In the genomic region with DNA sequence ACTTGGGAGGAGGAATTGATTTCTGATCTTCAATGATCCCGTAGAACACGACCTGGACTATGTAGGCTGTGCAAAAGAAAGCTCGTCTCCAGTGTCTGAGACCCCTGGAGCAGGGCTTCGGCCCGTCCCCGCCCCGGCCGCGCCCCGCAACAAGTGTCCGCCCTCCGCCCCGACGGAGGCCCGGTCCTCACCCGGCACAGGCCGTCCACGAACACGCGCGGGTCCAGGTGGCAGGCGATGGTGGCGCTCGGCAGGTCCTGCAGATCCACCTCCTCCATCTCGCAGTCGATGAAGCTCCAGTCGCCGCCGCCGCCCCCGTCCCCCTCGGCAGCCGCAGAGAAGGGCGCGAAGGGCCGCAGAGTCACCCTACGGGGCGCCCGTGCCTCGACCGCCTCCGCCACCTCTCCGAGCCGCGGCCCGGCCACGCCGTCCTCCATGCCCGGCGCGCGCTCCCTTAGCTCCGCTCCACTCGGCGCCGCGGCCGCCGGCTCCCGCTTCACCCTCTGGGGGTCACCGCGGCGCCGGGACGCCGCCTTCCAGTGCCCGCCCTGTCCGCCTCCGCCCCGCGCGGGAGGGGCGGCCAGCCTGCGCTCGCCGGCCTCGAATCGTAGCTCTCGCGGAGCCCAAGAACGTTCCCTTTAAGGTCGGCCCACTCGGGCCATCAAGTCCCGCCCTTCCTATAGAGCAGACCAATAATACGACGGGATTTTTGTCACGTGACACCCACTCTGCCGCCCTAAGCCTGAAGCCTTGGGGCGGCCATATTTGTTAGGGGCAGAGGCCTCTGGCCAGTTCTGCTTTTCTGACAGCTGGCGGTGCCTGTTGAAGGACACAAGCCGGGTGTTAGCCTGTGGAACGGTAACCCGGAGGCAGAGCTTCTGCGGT, we compare ENCODE assay signal across 1 mouse cellular context.
TF ChIP-seq lines count a peak whose summit lies in the region.

No protein-coding gene starts in this region.

TF ChIP-seq in CH12.LX, 34 proteins besides CTCF, POLR2A, EP300 and RAD21 (continued from another document):
- TF ChIP-seq TBP (conservative IDR thresholded peaks at IDR 0.05; ENCODE audit: low read depth, low read length) = no peak
- TF ChIP-seq ZC3H11A (IDR thresholded peaks at IDR 0.05; ENCODE audit: low read depth, low read length) = no peak
- peak; percentile 62 for TF ChIP-seq NELFE (IDR thresholded peaks at IDR 0.05; ENCODE audit: low read depth, low read length)
- no peak for TF ChIP-seq PAX5 (IDR thresholded peaks at IDR 0.05; ENCODE audit: low read length)
- TF ChIP-seq ZMIZ1 (IDR thresholded peaks at IDR 0.05; ENCODE audit: low read depth, low read length) = peak; percentile 75
- peak; percentile 100 for TF ChIP-seq MAZ (IDR thresholded peaks at IDR 0.05; ENCODE audit: low read depth, low read length)
- no peak for TF ChIP-seq RCOR1 (conservative IDR thresholded peaks at IDR 0.05; ENCODE audit: low read depth, low read length)
- no peak for TF ChIP-seq MAFK (IDR thresholded peaks at IDR 0.05; ENCODE audit: insufficient replicate concordance, low read length)
- TF ChIP-seq USF1 (IDR thresholded peaks at IDR 0.05; ENCODE audit: low read depth, low read length) = peak; percentile 99
- no peak for TF ChIP-seq CHD1 (IDR thresholded peaks at IDR 0.05; ENCODE audit: low read depth, low read length)
- no peak for TF ChIP-seq MYC (IDR thresholded peaks at IDR 0.05; ENCODE audit: low read depth, low read length)
- TF ChIP-seq POLR2AphosphoS2 (IDR thresholded peaks at IDR 0.05; ENCODE audit: low read depth, low read length) = no peak
- peak; percentile 55; the same call in 1 of the 2 replicates for TF ChIP-seq GABPA (IDR thresholded peaks at IDR 0.05; ENCODE audit: insufficient replicate concordance, low read depth, low read length)
- TF ChIP-seq E2F4 (IDR thresholded peaks at IDR 0.05; ENCODE audit: insufficient replicate concordance, low read depth, low read length) = no peak
- TF ChIP-seq JUND (conservative IDR thresholded peaks at IDR 0.05; ENCODE audit: low read depth, low read length) = no peak
- no peak for TF ChIP-seq ZNF384 (IDR thresholded peaks at IDR 0.05; ENCODE audit: low read depth, low read length)
- TF ChIP-seq IRF4 (IDR thresholded peaks at IDR 0.05; ENCODE audit: low read depth, low read length) = peak; percentile 66; the same call in 1 of the 2 replicates
- peak; percentile 94 for TF ChIP-seq ELF1 (IDR thresholded peaks at IDR 0.05; ENCODE audit: low read depth, low read length)
- TF ChIP-seq HCFC1 (IDR thresholded peaks at IDR 0.05; ENCODE audit: low read depth, low read length) = peak; percentile 97
- peak; percentile 93; the same call in 1 of the 2 replicates for TF ChIP-seq KAT2A (IDR thresholded peaks at IDR 0.05; ENCODE audit: insufficient replicate concordance, low read length)
- peak; percentile 99 for TF ChIP-seq USF2 (conservative IDR thresholded peaks at IDR 0.05; ENCODE audit: low read depth, low read length)
- TF ChIP-seq MAX (IDR thresholded peaks at IDR 0.05; ENCODE audit: low read length) = peak; percentile 88; the same call in 1 of the 2 replicates
- TF ChIP-seq CHD2 (IDR thresholded peaks at IDR 0.05; ENCODE audit: low read length) = peak; percentile 95
- TF ChIP-seq JUN (IDR thresholded peaks at IDR 0.05; ENCODE audit: insufficient read depth, low read depth, low read length) = no peak
- TF ChIP-seq ETS1 (conservative IDR thresholded peaks at IDR 0.05; ENCODE audit: low read depth, low read length) = 0 out of 2 replicates have a peak, but pooled peaks have one; percentile 4
- no peak for TF ChIP-seq ZKSCAN1 (IDR thresholded peaks at IDR 0.05; ENCODE audit: borderline replicate concordance, low read depth, low read length)
- no peak; the same call in none of the 2 replicates for TF ChIP-seq UBTF (IDR thresholded peaks at IDR 0.05; ENCODE audit: low read depth, low read length)
- TF ChIP-seq BHLHE40 (IDR thresholded peaks at IDR 0.05; ENCODE audit: low read depth, low read length) = peak; percentile 43; the same call in 1 of the 2 replicates
TF ChIP-seq in CH12.LX: peak in this region for 18.
